Mouse (Mus musculus): Measurements from ENCODE around the gene Dync1li2.

Gene Dync1li2

GRCm38 (mm10) chr8:104442299-104443124 is at the start of gene Dync1li2:
TSS of gene Dync1li2 (minus strand) at chr8:104443047.
- peak; percentile 78 for DNase-seq (ENCODE audit: low read depth)

GRCm38 (mm10) chr8:104479091-104479490 is 36.2 kb upstream of the Dync1li2 start:
- DNase-seq (ENCODE audit: low read depth): no peak

GRCm38 (mm10) chr8:104472465-104472864 is 29.6 kb upstream of the Dync1li2 start:
- no peak for DNase-seq (ENCODE audit: low read depth)

- DNase-seq (ENCODE audit: low read depth): no peak
These were observed 24.6 kb upstream of the Dync1li2 start for GRCm38 (mm10) chr8:104467463-104467862.

- DNase-seq (ENCODE audit: low read depth): no peak
These were observed 9.3 kb upstream of the Dync1li2 start for GRCm38 (mm10) chr8:104452177-104452576.

- DNase-seq (ENCODE audit: low read depth): no peak
These were observed 5.9 kb upstream of the Dync1li2 start for GRCm38 (mm10) chr8:104448796-104449195.

GRCm38 (mm10) chr8:104446016-104446415 is 3.2 kb upstream of the Dync1li2 start:
- DNase-seq (ENCODE audit: low read depth): no peak

- no peak for DNase-seq (ENCODE audit: low read depth)
These were observed 2.4 kb upstream of the Dync1li2 start for GRCm38 (mm10) chr8:104445248-104445647.

GRCm38 (mm10) chr8:104443125-104443679 is 355 bp upstream of the Dync1li2 start:
- DNase-seq (ENCODE audit: low read depth): no peak

GRCm38 (mm10) chr8:104441613-104442012 is 1.2 kb downstream of the Dync1li2 start:
- no peak for DNase-seq (ENCODE audit: low read depth)

GRCm38 (mm10) chr8:104439461-104439860 is 3.4 kb downstream of the Dync1li2 start:
- no peak for DNase-seq (ENCODE audit: low read depth)

- no peak for DNase-seq (ENCODE audit: low read depth)
These were observed 5.2 kb downstream of the Dync1li2 start for GRCm38 (mm10) chr8:104437494-104438135.

GRCm38 (mm10) chr8:104436591-104436990 is 6.3 kb downstream of the Dync1li2 start:
- DNase-seq (ENCODE audit: low read depth): no peak

- DNase-seq (ENCODE audit: low read depth): no peak
These were observed 6.8 kb downstream of the Dync1li2 start for GRCm38 (mm10) chr8:104436038-104436437.

- DNase-seq (ENCODE audit: low read depth): no peak
These were observed 8.0 kb downstream of the Dync1li2 start for GRCm38 (mm10) chr8:104434826-104435354.

GRCm38 (mm10) chr8:104434275-104434674 is 8.6 kb downstream of the Dync1li2 start:
- no peak for DNase-seq (ENCODE audit: low read depth)

- DNase-seq (ENCODE audit: low read depth): no peak
These were observed 9.5 kb downstream of the Dync1li2 start for GRCm38 (mm10) chr8:104433191-104433842.

- no peak for DNase-seq (ENCODE audit: low read depth)
These were observed 10.2 kb downstream of the Dync1li2 start for GRCm38 (mm10) chr8:104432656-104433055.

GRCm38 (mm10) chr8:104430230-104430629 is 12.6 kb downstream of the Dync1li2 start:
- DNase-seq (ENCODE audit: low read depth): no peak

- no peak for DNase-seq (ENCODE audit: low read depth)
These were observed 15.1 kb downstream of the Dync1li2 start for GRCm38 (mm10) chr8:104427703-104428102.

GRCm38 (mm10) chr8:104422313-104422712 is 20.5 kb downstream of the Dync1li2 start:
- no peak for DNase-seq (ENCODE audit: low read depth)

- no peak for DNase-seq (ENCODE audit: low read depth)
These were observed 26.8 kb downstream of the Dync1li2 start for GRCm38 (mm10) chr8:104416022-104416421.

All from c-Kit-positive CD71-negative TER-119-negative erythroid progenitor cells, embryonic 14.5 days (primary cell).